Mouse (Mus musculus) ES-Bruce4 (cell line): Measurements from ENCODE around the gene Entpd6.

ENCODE experiments used
- CTCF ChIP-seq: IDR thresholded peaks from one replicate; pipeline ENCODE4 v1.8.1; 2011; ENCODE audit warnings: low read depth, low read length
- POLR2A ChIP-seq: IDR thresholded peaks from one replicate; pipeline ENCODE4 v1.8.1; 2011; ENCODE audit warnings: low read length; ENCODE audit not compliant: insufficient read depth

GRCm38 (mm10) chr2:150772466-150773119, 23.8 kb downstream of the Entpd6 start:
- TF ChIP-seq CTCF, result no peak
- TF ChIP-seq POLR2A, result no peak
